Mouse (Mus musculus) thymus, adult 2 months (tissue): ENCODE measurements at regions not wholly inside any gene's neighbourhood (a gene's known extent, or its start where the extent isn't known, plus 50 kb on each side); places are given as distances from the start of the nearest gene placed in this dataset.

Source experiments
- DNase-seq: peaks from one replicate; pipeline ENCODE4 v3.0.0; 2021
- H3K27ac ChIP-seq: fragments of 200-500 bp; 2 replicates; pipeline ENCODE4 v1.5.1; 2012; ENCODE audit warnings: low read length, control low read depth; ENCODE audit not compliant: control insufficient read depth, insufficient read depth
- H3K27me3 ChIP-seq: fragments of 200-500 bp; 2 replicates; pipeline ENCODE4 v1.6.1; 2012; ENCODE audit warnings: mild to moderate bottlenecking, low read length, moderate library complexity, mixed read lengths; ENCODE audit not compliant: control insufficient read depth, insufficient read depth
- H3K36me3 ChIP-seq: fragments of 200-500 bp; 2 replicates; pipeline ENCODE4 v1.6.1; 2012; ENCODE audit warnings: mild to moderate bottlenecking, low read length, moderate library complexity; ENCODE audit not compliant: control insufficient read depth, insufficient read depth
- H3K4me1 ChIP-seq: fragments of 200-500 bp; replicated peaks from 2 replicates; pipeline ENCODE4 v1.6.1; 2012; ENCODE audit warnings: low read length; ENCODE audit not compliant: control insufficient read depth, insufficient read depth
- H3K4me3 ChIP-seq: fragments of 200-500 bp; 2 replicates; pipeline ENCODE4 v1.5.1; 2012; ENCODE audit warnings: mild to moderate bottlenecking, low read length, control low read depth, moderate library complexity; ENCODE audit not compliant: control insufficient read depth, insufficient read depth
- CTCF ChIP-seq: fragments of 200-500 bp; IDR thresholded peaks from 2 replicates; pipeline ENCODE4 v1.5.1; 2012; ENCODE audit warnings: mild to moderate bottlenecking, control low read depth, low read length, moderate library complexity, borderline replicate concordance; ENCODE audit not compliant: control insufficient read depth, poor library complexity, insufficient read depth; ENCODE audit errors: extremely low read depth
- POLR2A ChIP-seq: fragments of 200-500 bp; IDR thresholded peaks from 2 replicates; pipeline ENCODE4 v1.6.1; 2012; ENCODE audit warnings: mild to moderate bottlenecking, low read length, control low read depth, moderate library complexity; ENCODE audit not compliant: control insufficient read depth, poor library complexity, insufficient read depth; ENCODE audit errors: extremely low read depth
- WGBS: fragments of 180-500 bp; shearing (Covaris S2); methylation state at CpG from one replicate; pipeline ENCODE4 v1.1.7; 2018; 5-methylcytosine and 5-hydroxymethylcytosine counted together

DNA sequence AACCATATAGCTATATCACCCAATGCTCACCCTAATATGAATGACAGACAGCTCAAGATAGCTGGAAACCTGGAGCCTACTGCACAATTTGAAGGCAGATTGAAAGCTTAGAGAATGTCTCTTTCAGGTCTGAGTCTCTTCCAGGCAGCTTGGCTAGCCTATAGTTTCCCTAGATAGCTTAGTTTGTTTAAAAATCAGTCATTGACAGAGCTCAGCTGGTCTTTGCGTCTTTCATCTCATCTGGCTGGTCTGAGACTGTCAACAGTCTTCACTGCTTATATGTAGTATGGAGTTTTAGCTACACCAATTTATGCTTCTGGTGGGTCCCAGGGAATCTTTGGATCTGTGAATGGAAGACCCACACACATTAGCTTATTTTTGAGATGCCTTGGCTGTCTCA lies 188.4 kb upstream of the Sall1 start:
- WGBS, result 96% methylated on average over 1 of the region's 1 CpGs
- Histone ChIP-seq H3K27ac (no peak overlapping the region), H3K4me3 (no peak overlapping the region), H3K27me3 (no peaks in the 10 kb centered on the region), H3K36me3 (no peaks in the 10 kb centered on the region), H3K4me1 (no peaks in the 10 kb centered on the region)
- DNase-seq, result no peak
- no peak for TF ChIP-seq CTCF
- TF ChIP-seq POLR2A, result no peak

GRCm38 (mm10) chr8:89229144-89229543 lies 185.2 kb upstream of the Sall1 start:
- no peaks in the 10 kb centered on the region for H3K4me1 ChIP-seq
- no peaks in the 10 kb centered on the region for H3K36me3 ChIP-seq
- 96% methylated on average over 3 of the region's 3 CpGs for WGBS
- no peak for DNase-seq
- H3K4me3 ChIP-seq, result no peak overlapping the region
- TF ChIP-seq POLR2A (no peak), CTCF (no peak)
- no peak overlapping the region for H3K27ac ChIP-seq
- H3K27me3 ChIP-seq, result no peaks in the 10 kb centered on the region

DNA sequence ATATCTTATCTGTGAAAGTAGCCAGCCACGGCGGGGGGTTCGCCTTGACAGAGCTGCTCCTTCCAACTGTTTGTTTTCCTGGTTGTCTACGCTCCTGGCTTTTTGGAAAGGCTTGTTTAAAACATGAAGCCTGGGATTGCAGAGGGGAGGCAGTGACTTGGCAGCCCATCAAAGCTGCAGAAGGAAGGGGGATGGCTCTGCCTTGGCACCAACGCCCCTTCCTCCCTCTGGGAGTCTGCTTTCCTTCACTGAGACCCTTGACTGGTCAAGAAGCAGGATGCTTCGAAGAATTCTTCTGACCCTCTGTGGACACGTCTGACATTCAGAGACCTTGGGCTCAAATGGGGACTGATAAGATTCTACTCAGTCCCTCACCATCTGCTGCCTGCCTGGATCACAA lies 176.9 kb upstream of the Sall1 start:
- WGBS, result 81% methylated on average over 7 of the region's 7 CpGs
- TF ChIP-seq POLR2A (no peak), CTCF (no peak)
- no peak for DNase-seq
- no peak overlapping the region for H3K27ac ChIP-seq
- H3K4me1 ChIP-seq, result no peaks in the 10 kb centered on the region
- no peaks in the 10 kb centered on the region for H3K27me3 ChIP-seq
- no peaks in the 10 kb centered on the region for H3K36me3 ChIP-seq
- H3K4me3 ChIP-seq, result no peak overlapping the region

DNA sequence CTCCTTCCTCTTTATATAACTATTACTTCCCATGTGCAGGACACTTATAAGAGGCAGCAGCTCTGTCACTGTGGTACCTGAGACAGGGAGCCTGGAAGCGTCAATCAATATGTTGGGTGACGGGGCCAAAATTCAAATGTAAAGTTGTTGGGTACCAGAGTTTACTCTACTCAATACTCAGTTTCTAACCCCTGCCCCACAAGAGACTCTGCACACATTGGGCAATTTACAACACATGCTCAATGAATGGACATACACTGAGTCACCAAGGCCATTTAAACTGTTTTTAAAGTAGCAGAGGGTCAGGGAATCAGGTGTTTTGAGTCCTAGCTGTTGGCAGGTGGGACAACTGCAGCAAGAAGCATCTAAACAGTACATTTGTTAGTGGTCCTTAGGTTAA lies 176.4 kb upstream of the Sall1 start:
- WGBS, result 99% methylated on average over 2 of the region's 2 CpGs
- Histone ChIP-seq H3K27ac (no peak overlapping the region), H3K27me3 (no peaks in the 10 kb centered on the region), H3K36me3 (no peaks in the 10 kb centered on the region), H3K4me3 (no peak overlapping the region), H3K4me1 (no peaks in the 10 kb centered on the region)
- TF ChIP-seq POLR2A (no peak), CTCF (no peak)
- no peak for DNase-seq

- Histone ChIP-seq H3K27me3 (no peaks in the 10 kb centered on the region), H3K4me1 (no peaks in the 10 kb centered on the region), H3K36me3 (no peaks in the 10 kb centered on the region), H3K27ac (no peak overlapping the region), H3K4me3 (no peak overlapping the region)
- TF ChIP-seq CTCF (no peak), POLR2A (no peak)
- DNase-seq, result no peak
- 95% methylated on average over 7 of the region's 7 CpGs for WGBS
Measured at GRCm38 (mm10) chr8:89219156-89219555, 175.2 kb upstream of the Sall1 start.

DNA sequence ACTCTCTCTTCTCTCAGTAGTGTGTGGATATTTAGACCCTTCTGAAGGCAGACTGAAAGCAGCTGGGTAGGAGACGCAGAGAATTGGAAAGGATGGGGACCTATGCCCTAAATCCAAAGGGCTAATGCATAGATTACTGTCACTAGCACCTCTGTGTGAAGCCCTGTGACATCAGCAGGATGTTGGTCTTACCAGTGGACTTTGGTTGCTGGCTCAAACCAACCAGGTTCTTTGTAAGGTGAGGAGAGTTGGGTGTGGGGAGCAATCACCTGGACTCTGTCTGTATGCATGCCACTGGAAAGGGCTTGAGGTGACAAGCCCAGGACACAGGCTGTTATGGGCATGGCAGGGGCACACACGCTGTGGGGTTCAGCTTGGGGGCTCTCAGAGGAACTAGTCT lies 173.7 kb upstream of the Sall1 start:
- 81% methylated on average over 2 of the region's 2 CpGs for WGBS
- Histone ChIP-seq H3K27ac (no peak overlapping the region), H3K4me1 (no peaks in the 10 kb centered on the region), H3K27me3 (no peaks in the 10 kb centered on the region), H3K4me3 (no peak overlapping the region), H3K36me3 (no peaks in the 10 kb centered on the region)
- TF ChIP-seq POLR2A (no peak), CTCF (no peak)
- DNase-seq, result no peak

DNA sequence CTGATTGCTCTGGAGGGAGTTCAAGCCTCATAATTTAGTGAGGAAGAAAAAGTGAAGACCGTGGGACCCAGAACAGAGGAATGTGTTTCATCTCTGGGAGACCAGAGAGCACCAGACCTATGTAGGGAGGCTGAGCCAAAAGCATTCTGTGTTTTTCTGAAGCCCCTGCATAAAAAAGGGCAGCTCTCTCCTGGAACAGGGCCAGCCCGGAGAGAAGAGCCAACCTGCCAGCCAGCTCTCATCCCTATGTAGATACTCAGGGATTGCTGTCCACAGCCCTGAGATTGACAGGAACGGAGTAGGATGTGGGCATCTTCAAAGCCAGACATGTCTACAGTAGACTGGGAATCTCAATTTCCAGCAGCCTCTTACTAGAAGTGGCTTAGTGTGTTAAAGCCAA lies 168.0 kb upstream of the Sall1 start:
- DNase-seq, result no peak
- 87% methylated on average over 3 of the region's 3 CpGs for WGBS
- Histone ChIP-seq H3K27ac (no peak overlapping the region), H3K27me3 (no peaks in the 10 kb centered on the region), H3K4me3 (no peak overlapping the region), H3K36me3 (no peaks in the 10 kb centered on the region), H3K4me1 (no peaks in the 10 kb centered on the region)
- TF ChIP-seq POLR2A, result no peak
- no peak for TF ChIP-seq CTCF
